In genomic region chr19:47561996-47562441, GRCm38 (mm10) we compare ENCODE assay signal across 14 mouse cellular contexts. TPM values are rescaled to one million over a fixed set of nuclear protein-coding genes. Genes with fewer than 3 reads are reported as not detected.
DNase-seq lines count a peak whose midpoint lies in the region; ATAC-seq and TF ChIP-seq lines count a peak whose summit lies in the region.
"Had no signal": no experiment of that assay in that cellular context is flagged by ENCODE, and none has a peak within 500 bp of the region (broad histone marks: within the 10 kb centered on the region; RNA-seq: fewer than 3 reads in every experiment).

No protein-coding gene starts in this region.

- 35% methylated on average over 5 of the region's 5 CpGs for WGBS in kidney, embryonic 16.5 days
- 18% methylated on average over 5 of the region's 5 CpGs for WGBS in intestine, postnatal 0 days
- WGBS in lung, adult 2 months: 47% methylated on average over 5 of the region's 5 CpGs

- ATAC-seq in kidney, embryonic 16.5 days (ENCODE audit: low FRiP score, low TSS enrichment): no peak
- ATAC-seq in intestine, postnatal 0 days: peak; percentile 79

- H3K27me3 ChIP-seq in kidney, embryonic 16.5 days (ENCODE audit: insufficient read depth, low read length): no peaks in the 10 kb centered on the region
- no peaks in the 10 kb centered on the region for H3K27me3 ChIP-seq in intestine, postnatal 0 days (replicated peaks; ENCODE audit: control insufficient read depth, insufficient read depth, low read length)
- H3K27me3 ChIP-seq: embryonic facial prominence, embryonic 12.5 days; hindbrain, embryonic 15.5 days had no signal

- no peak overlapping the region for H3K4me2 ChIP-seq in kidney, embryonic 16.5 days (replicated peaks; ENCODE audit: low read depth, low read length)
- H3K4me2 ChIP-seq in intestine, postnatal 0 days (replicated peaks; ENCODE audit: low read depth): no peak overlapping the region
- H3K4me2 ChIP-seq: embryonic facial prominence, embryonic 12.5 days; hindbrain, embryonic 15.5 days had no signal

- TF ChIP-seq POLR2A in lung, adult 2 months (IDR thresholded peaks at IDR 0.05; ENCODE audit: borderline replicate concordance, extremely low read depth, low read depth, low read length): no peak

- H3K9ac ChIP-seq in kidney, embryonic 16.5 days (replicated peaks; ENCODE audit: low read length): no peak overlapping the region
- no peak overlapping the region for H3K9ac ChIP-seq in intestine, postnatal 0 days (ENCODE audit: low read depth, low read length)
- H3K9ac ChIP-seq: embryonic facial prominence, embryonic 12.5 days; hindbrain, embryonic 15.5 days; liver, embryonic 14.5 days had no signal

- no peak for TF ChIP-seq CTCF in intestine, postnatal 0 days (IDR thresholded peaks at IDR 0.05; ENCODE audit: low read depth)
- TF ChIP-seq CTCF in lung, adult 2 months (IDR thresholded peaks at IDR 0.05; ENCODE audit: insufficient read depth, low read length): no peak

- no peak overlapping the region for H3K4me3 ChIP-seq in kidney, embryonic 16.5 days (ENCODE audit: low read length)
- H3K4me3 ChIP-seq in intestine, postnatal 0 days (ENCODE audit: low read depth, low read length): no peak overlapping the region
- H3K4me3 ChIP-seq in lung, adult 2 months (replicated peaks; ENCODE audit: extremely low read depth, low read depth, low read length): no peak overlapping the region
- H3K4me3 ChIP-seq: embryonic facial prominence, embryonic 12.5 days; hindbrain, embryonic 15.5 days; left cerebral cortex, adult 2 months had no signal

- H3K9me3 ChIP-seq in kidney, embryonic 16.5 days (ENCODE audit: low read length): no peaks in the 10 kb centered on the region
- H3K9me3 ChIP-seq in intestine, postnatal 0 days (ENCODE audit: control insufficient read depth): no peaks in the 10 kb centered on the region
- H3K9me3 ChIP-seq: embryonic facial prominence, embryonic 12.5 days; hindbrain, embryonic 15.5 days had no signal

- H3K36me3 ChIP-seq in kidney, embryonic 16.5 days (ENCODE audit: insufficient read depth, low read length): no peaks in the 10 kb centered on the region
- H3K36me3 ChIP-seq in intestine, postnatal 0 days (ENCODE audit: control insufficient read depth, insufficient read depth): no peaks in the 10 kb centered on the region
- H3K36me3 ChIP-seq: embryonic facial prominence, embryonic 12.5 days; hindbrain, embryonic 15.5 days had no signal

- no peak overlapping the region for H3K27ac ChIP-seq in kidney, embryonic 16.5 days (ENCODE audit: low read length)
- peak overlapping the region; percentile 36; the same call in 1 of the 2 replicates for H3K27ac ChIP-seq in intestine, postnatal 0 days (ENCODE audit: low read depth, low read length)
- H3K27ac ChIP-seq: embryonic facial prominence, embryonic 12.5 days; hindbrain, embryonic 15.5 days; left cerebral cortex, adult 2 months; liver, embryonic 14.5 days had no signal

- peaks cover 17% of the 10 kb centered on the region; the same call in 1 of the 2 replicates for H3K4me1 ChIP-seq in kidney, embryonic 16.5 days (ENCODE audit: insufficient read depth, low read length)
- 0 out of 2 replicates have a peak, but pooled peaks cover 2% of the 10 kb centered on the region for H3K4me1 ChIP-seq in intestine, postnatal 0 days (replicated peaks; ENCODE audit: control insufficient read depth, insufficient read depth, low read length)
- no peaks in the 10 kb centered on the region for H3K4me1 ChIP-seq in lung, adult 2 months (ENCODE audit: control insufficient read depth, insufficient read depth, low read length)
- H3K4me1 ChIP-seq: embryonic facial prominence, embryonic 12.5 days had no signal

- peak; percentile 77 for DNase-seq in kidney, adult 11 months
- DNase-seq in heart, adult 9 months (ENCODE audit: low spot score in 2 of 2): peak; percentile 46 to 58
- DNase-seq in skeletal muscle tissue, adult 2 months (ENCODE audit: low read depth, low spot score): peak; percentile 35
- no peak for DNase-seq in adrenal gland, adult (ENCODE audit: inconsistent age in 2 of 2, low spot score in 1 of 2)
- DNase-seq in gastrocnemius, postnatal 10 days: no peak
- no peak for DNase-seq in lung, adult 2 months
- DNase-seq: cerebellum, adult 9-10 months; thymus, postnatal 4 days had no signal

RNA-seq across cellular contexts. Expression of gene Slk, which starts 17.5 kb away (rescaled TPM):
- 11.1 and 11.4 TPM in 2 replicates for polyA plus RNA-seq in kidney, embryonic 16.5 days (2015; fragmentation: Nextera tagmentation; extraction: Ambion mirVana)
- polyA plus RNA-seq in intestine, postnatal 0 days (2015; fragmentation: Nextera tagmentation; extraction: Ambion mirVana): 8.8 and 10.0 TPM in 2 replicates
- total RNA-seq in gastrocnemius, postnatal 10 days (2021): 10 to 100 TPM; 35.5 to 43.7 TPM
- polyA plus RNA-seq in lung, adult 2 months (2012; rRNA removed): 11.0 and 18.3 TPM in 2 replicates

RNA-seq across cellular contexts. Expression of gene Stn1, which starts 24.7 kb away (rescaled TPM):
- polyA plus RNA-seq in kidney, embryonic 16.5 days (2015; fragmentation: Nextera tagmentation; extraction: Ambion mirVana): 54.8 and 58.9 TPM in 2 replicates
- polyA plus RNA-seq in intestine, postnatal 0 days (2015; fragmentation: Nextera tagmentation; extraction: Ambion mirVana): 11.4 and 14.9 TPM in 2 replicates
- 10 to 100 TPM; 10.5 to 15.2 TPM for total RNA-seq in gastrocnemius, postnatal 10 days (2021)
- polyA plus RNA-seq in lung, adult 2 months (2012; rRNA removed): 19.2 and 21.1 TPM in 2 replicates

Comparison
In these comparisons a context has a peak if more than half of its experiments do, and no peak if none do; other contexts are left out.
1. DNase-seq: peak in kidney, adult 11 months (single experiment), heart, adult 9 months (2 of 2) and skeletal muscle tissue, adult 2 months (single experiment); none in adrenal gland, adult (0 of 2), gastrocnemius, postnatal 10 days (single experiment) and lung, adult 2 months (single experiment).